Mouse (Mus musculus): ENCODE measurements around the gene Olfr1256. TPM values are rescaled to one million over a fixed set of nuclear protein-coding genes. Genes with fewer than 3 reads are reported as not detected.

Olfr1256 gene
- total and polyA plus RNA-seq, 3 experiments, result not detected

DNA sequence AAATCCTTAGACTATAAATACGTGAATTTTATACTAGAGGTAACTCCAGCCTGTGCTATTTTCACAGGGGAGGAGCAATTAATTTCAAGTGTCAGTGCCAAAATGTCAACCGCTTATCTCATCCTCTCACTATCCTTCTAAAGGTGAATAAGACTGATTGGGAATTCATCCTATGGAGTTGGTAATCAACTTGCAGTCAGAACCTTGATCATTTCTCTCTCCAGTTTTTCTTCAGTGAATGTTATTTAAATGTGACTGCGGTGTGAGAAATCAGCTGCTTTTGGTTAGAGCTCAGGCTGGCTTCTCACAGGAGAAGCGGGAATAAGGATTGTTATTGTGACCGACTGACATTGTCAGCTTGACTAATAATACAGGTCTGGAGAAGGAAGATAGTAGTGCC is 6.8 kb upstream of the Olfr1256 start, which contains the start of gene Olfr48:
Gene Olfr48, minus strand, starts transcription at position 101 of the 400 bp plus-strand sequence.
- DNase-seq (ENCODE audit: extremely low read depth), result no peak
- Histone ChIP-seq H3K27me3 (replicated peaks) (no peaks in the 10 kb centered on the region), H3K9ac (ENCODE audit: insufficient read depth, low read depth) (no peak within 1 kb of the TSS), H3K79me2 (replicated peaks; ENCODE audit: control insufficient read depth, extremely low read depth, insufficient read depth, poor library complexity, severe bottlenecking) (no peaks in the 10 kb centered on the region), H3K4me2 (ENCODE audit: insufficient read depth, low read depth, poor library complexity, severe bottlenecking) (no peak within 1 kb of the TSS), H3K27ac (ENCODE audit: insufficient read depth, low read depth) (no peak within 1 kb of the TSS), H3K4me3 (replicated peaks in 1 of 3; ENCODE audit: low read depth in 2 of 3, low read length in 2 of 3, poor library complexity in 1 of 3) (no peak within 1 kb of the TSS), H3K9me3 (replicated peaks; ENCODE audit: low read length) (peaks cover 22% of the 10 kb centered on the region), H3K36me3 (replicated peaks in 1 of 2; ENCODE audit: control insufficient read depth in 1 of 2, insufficient read depth in 1 of 2, low read length in 1 of 2) (no peaks in the 10 kb centered on the region), H3K4me1 (ENCODE audit: control insufficient read depth in 1 of 2, insufficient read depth in 2 of 2) (no peaks in the 10 kb centered on the region)
- dilution Hi-C loops (cut with MboI; ENCODE audit: extremely low pct_ligation_motif_present, extremely low pct_unique_long_range_greater_than_20kb, low sequenced_read_pairs), result no loop called here
- in situ Hi-C loops (cut with MboI; ENCODE audit: low pct_ligation_motif_present, low pct_unique_long_range_greater_than_20kb, low sequenced_read_pairs), result no loop called here
- TF ChIP-seq ZMIZ1 (IDR thresholded peaks at IDR 0.05; ENCODE audit: low read depth, low read length), result no peak
- TF ChIP-seq USF2 (conservative IDR thresholded peaks at IDR 0.05; ENCODE audit: low read depth, low read length), result no peak
- TF ChIP-seq USF1 (IDR thresholded peaks at IDR 0.05; ENCODE audit: low read depth, low read length), result no peak
- no peak for TF ChIP-seq PAX5 (IDR thresholded peaks at IDR 0.05; ENCODE audit: low read length)
- no peak for TF ChIP-seq ETS1 (conservative IDR thresholded peaks at IDR 0.05; ENCODE audit: low read depth, low read length)
- no peak for TF ChIP-seq MAX (IDR thresholded peaks at IDR 0.05; ENCODE audit: low read length)
- no peak for TF ChIP-seq JUND (conservative IDR thresholded peaks at IDR 0.05; ENCODE audit: low read depth, low read length)
- TF ChIP-seq EP300 (IDR thresholded peaks at IDR 0.05; ENCODE audit: low read length), result no peak
- TF ChIP-seq POLR2AphosphoS2 (IDR thresholded peaks at IDR 0.05; ENCODE audit: low read depth, low read length), result no peak
- TF ChIP-seq MAZ (IDR thresholded peaks at IDR 0.05; ENCODE audit: low read depth, low read length), result no peak
- TF ChIP-seq HCFC1 (IDR thresholded peaks at IDR 0.05; ENCODE audit: low read depth, low read length), result no peak
- no peak for TF ChIP-seq CHD2 (IDR thresholded peaks at IDR 0.05; ENCODE audit: low read length)
- no peak for TF ChIP-seq TBP (conservative IDR thresholded peaks at IDR 0.05; ENCODE audit: low read depth, low read length)
- no peak for TF ChIP-seq JUN (IDR thresholded peaks at IDR 0.05; ENCODE audit: insufficient read depth, low read depth, low read length)

DNA sequence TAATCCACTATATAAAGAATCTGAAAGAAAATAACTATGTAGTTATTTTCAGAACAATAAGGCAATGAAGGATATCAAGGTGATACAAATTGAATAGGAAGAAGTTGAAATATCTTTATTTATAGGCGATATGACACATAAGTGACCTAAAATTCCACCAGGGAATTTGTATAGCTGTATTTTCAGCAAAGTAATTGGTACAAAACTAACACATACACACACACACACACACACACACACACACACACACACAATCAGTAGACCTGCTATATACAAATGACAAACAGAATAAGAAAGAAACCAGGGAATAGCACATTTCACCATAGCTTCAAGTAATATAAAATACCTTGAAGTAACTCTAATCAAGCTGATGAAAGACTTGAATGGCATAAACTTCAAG is 21.1 kb downstream of the Olfr1256 start:
- no peaks in the 10 kb centered on the region for H3K4me1 ChIP-seq (ENCODE audit: control insufficient read depth in 1 of 2, insufficient read depth in 2 of 2)
- no peaks in the 10 kb centered on the region for H3K27me3 ChIP-seq (replicated peaks)
- peaks cover 2% of the 10 kb centered on the region for H3K9me3 ChIP-seq (replicated peaks; ENCODE audit: low read length)
- H3K9ac ChIP-seq (ENCODE audit: insufficient read depth, low read depth), result no peak overlapping the region
- H3K4me3 ChIP-seq (replicated peaks in 1 of 3; ENCODE audit: low read depth in 2 of 3, low read length in 2 of 3, poor library complexity in 1 of 3), result no peak overlapping the region
- DNase-seq (ENCODE audit: extremely low read depth), result no peak
- no peaks in the 10 kb centered on the region for H3K36me3 ChIP-seq (replicated peaks in 1 of 2; ENCODE audit: control insufficient read depth in 1 of 2, insufficient read depth in 1 of 2, low read length in 1 of 2)
- H3K4me2 ChIP-seq (ENCODE audit: insufficient read depth, low read depth, poor library complexity, severe bottlenecking), result no peak overlapping the region
- dilution Hi-C loops (cut with MboI; ENCODE audit: extremely low pct_ligation_motif_present, extremely low pct_unique_long_range_greater_than_20kb, low sequenced_read_pairs), result no loop called here
- in situ Hi-C loops (cut with MboI; ENCODE audit: low pct_ligation_motif_present, low pct_unique_long_range_greater_than_20kb, low sequenced_read_pairs), result no loop called here
- TF ChIP-seq MAX (IDR thresholded peaks at IDR 0.05; ENCODE audit: low read length) (no peak), MAFK (IDR thresholded peaks at IDR 0.05; ENCODE audit: insufficient replicate concordance, low read length) (no peak), USF1 (IDR thresholded peaks at IDR 0.05; ENCODE audit: low read depth, low read length) (no peak), GABPA (IDR thresholded peaks at IDR 0.05; ENCODE audit: insufficient replicate concordance, low read depth, low read length) (no peak), CHD2 (IDR thresholded peaks at IDR 0.05; ENCODE audit: low read length) (no peak), USF2 (conservative IDR thresholded peaks at IDR 0.05; ENCODE audit: low read depth, low read length) (no peak), HCFC1 (IDR thresholded peaks at IDR 0.05; ENCODE audit: low read depth, low read length) (no peak), EP300 (IDR thresholded peaks at IDR 0.05; ENCODE audit: low read length) (no peak), CHD1 (IDR thresholded peaks at IDR 0.05; ENCODE audit: low read depth, low read length) (no peak), KAT2A (IDR thresholded peaks at IDR 0.05; ENCODE audit: insufficient replicate concordance, low read length) (no peak), UBTF (IDR thresholded peaks at IDR 0.05; ENCODE audit: low read depth, low read length) (no peak), JUN (IDR thresholded peaks at IDR 0.05; ENCODE audit: insufficient read depth, low read depth, low read length) (no peak), BHLHE40 (IDR thresholded peaks at IDR 0.05; ENCODE audit: low read depth, low read length) (no peak), ETS1 (conservative IDR thresholded peaks at IDR 0.05; ENCODE audit: low read depth, low read length) (no peak), POLR2AphosphoS2 (IDR thresholded peaks at IDR 0.05; ENCODE audit: low read depth, low read length) (no peak), IRF4 (IDR thresholded peaks at IDR 0.05; ENCODE audit: low read depth, low read length) (no peak), ZC3H11A (IDR thresholded peaks at IDR 0.05; ENCODE audit: low read depth, low read length) (no peak), MAZ (IDR thresholded peaks at IDR 0.05; ENCODE audit: low read depth, low read length) (no peak), SMC3 (IDR thresholded peaks at IDR 0.05; ENCODE audit: low read depth, low read length) (no peak), SIN3A (IDR thresholded peaks at IDR 0.05; ENCODE audit: low read length) (no peak)
- H3K27ac ChIP-seq (ENCODE audit: insufficient read depth, low read depth), result no peak overlapping the region
- no peaks in the 10 kb centered on the region for H3K79me2 ChIP-seq (replicated peaks; ENCODE audit: control insufficient read depth, extremely low read depth, insufficient read depth, poor library complexity, severe bottlenecking)
